Mouse (Mus musculus) forebrain, embryonic 11.5 days (tissue): ENCODE results near the gene Gm28539. TPM values are rescaled to one million over a fixed set of nuclear protein-coding genes. Genes with fewer than 3 reads are reported as not detected.
"Not testable (repeated sequence)": the region's sequence is repeated elsewhere in the genome, so short reads cannot be mapped to it uniquely, and the experiment has no call there.

Experiments used
- ATAC-seq: fragments of 200-750 bp; cut with Nextera tagmentation; replicated peaks from 2 replicates; pipeline ENCODE4 v1.8.0; 2017; ENCODE audit warnings: moderate TSS enrichment; ENCODE audit not compliant: low FRiP score
- DNase-seq: peaks from one replicate; pipeline ENCODE4 v3.0.0-alpha.2; 2017; ENCODE audit warnings: low spot score
- H3K27ac ChIP-seq: fragments of 300-500 bp; sonication (generic); 2 replicates; pipeline ENCODE4 v1.5.1; 2014; ENCODE audit warnings: low read depth, low read length
- H3K27me3 ChIP-seq: fragments of 300-500 bp; sonication (generic); 2 replicates; pipeline ENCODE4 v1.6.1; 2014; ENCODE audit warnings: mild to moderate bottlenecking, low read length, mixed read lengths; ENCODE audit not compliant: control insufficient read depth, insufficient read depth
- H3K36me3 ChIP-seq: fragments of 300-500 bp; sonication (generic); 2 replicates; pipeline ENCODE4 v1.6.1; 2014; ENCODE audit warnings: mild to moderate bottlenecking, low read length, moderate library complexity, mixed read lengths; ENCODE audit not compliant: control insufficient read depth, insufficient read depth
- H3K4me1 ChIP-seq: fragments of 300-500 bp; sonication (generic); replicated peaks from 2 replicates; pipeline ENCODE4 v1.6.1; 2014; ENCODE audit warnings: low read length, mixed read lengths; ENCODE audit not compliant: control insufficient read depth, insufficient read depth
- H3K4me2 ChIP-seq: fragments of 300-500 bp; sonication (generic); 2 replicates; pipeline ENCODE4 v1.6.1; 2014; ENCODE audit warnings: low read depth, mild to moderate bottlenecking, low read length, moderate library complexity, mixed read lengths; ENCODE audit not compliant: severe bottlenecking
- H3K4me3 ChIP-seq: fragments of 300-500 bp; sonication (generic); 2 replicates; pipeline ENCODE4 v1.5.1; 2014; ENCODE audit warnings: low read depth, low read length
- H3K9ac ChIP-seq: fragments of 300-500 bp; sonication (generic); 2 replicates; pipeline ENCODE4 v1.6.1; 2014; ENCODE audit warnings: low read length
- H3K9me3 ChIP-seq: fragments of 300-500 bp; sonication (generic); 2 replicates; pipeline ENCODE4 v1.6.1; 2016; ENCODE audit warnings: low read length, mixed read lengths; ENCODE audit not compliant: control insufficient read depth
- WGBS: fragments of 180-500 bp; shearing (Covaris S2); extraction: QIAGEN DNeasy Blood & Tissue Kit; methylation state at CpG from one replicate; pipeline ENCODE4 v1.1.7; 2014; 5-methylcytosine and 5-hydroxymethylcytosine counted together
- polyA plus RNA-seq: library from polyadenylated mRNA; unstranded; fragments of >200 nt; fragmentation: Nextera tagmentation; extraction: Ambion mirVana; gene quantifications from 2 replicates; pipeline ENCODE4 v1.2.1, GENCODE M21; 2014

The Gm28539 gene
- polyA plus RNA-seq, 1 experiment from 2014 or later = not detected

GRCm38 (mm10) chr16:18963486-18963885 is 127.1 kb downstream of the Gm28539 start:
- Histone ChIP-seq H3K9me3 (peaks cover 6% of the 10 kb centered on the region), H3K36me3 (peaks cover 31% of the 10 kb centered on the region), H3K9ac (no peak overlapping the region), H3K4me3 (no peak overlapping the region), H3K4me2 (no peak overlapping the region), H3K27ac (no peak overlapping the region), H3K27me3 (no peaks in the 10 kb centered on the region), H3K4me1 (no peaks in the 10 kb centered on the region)
- ATAC-seq = no peak
- no peak for DNase-seq

- Histone ChIP-seq H3K9me3 (no peaks in the 10 kb centered on the region), H3K4me3 (no peak overlapping the region), H3K36me3 (peaks cover 12% of the 10 kb centered on the region; the same call in 1 of the 2 replicates), H3K4me1 (no peaks in the 10 kb centered on the region), H3K27ac (no peak overlapping the region), H3K27me3 (no peaks in the 10 kb centered on the region), H3K9ac (no peak overlapping the region), H3K4me2 (no peak overlapping the region)
- ATAC-seq (no peak), DNase-seq (no peak)
- WGBS = 94% methylated on average over 9 of the region's 9 CpGs
Observed at GRCm38 (mm10) chr16:18969420-18970128, 133.2 kb downstream of the Gm28539 start.

GRCm38 (mm10) chr16:18970837-18971236 is 134.5 kb downstream of the Gm28539 start:
- Histone ChIP-seq H3K9ac (no peak overlapping the region), H3K27ac (no peak overlapping the region), H3K4me1 (no peaks in the 10 kb centered on the region), H3K4me3 (no peak overlapping the region), H3K36me3 (peaks cover 6% of the 10 kb centered on the region; the same call in 1 of the 2 replicates), H3K27me3 (no peaks in the 10 kb centered on the region), H3K9me3 (no peaks in the 10 kb centered on the region; the same call in 1 of the 2 replicates), H3K4me2 (no peak overlapping the region)
- no peak for DNase-seq
- no peak for ATAC-seq
- 91% methylated on average over 3 of the region's 3 CpGs for WGBS

GRCm38 (mm10) chr16:18975665-18976064 is 139.3 kb downstream of the Gm28539 start:
- H3K4me1 ChIP-seq, H3K36me3 ChIP-seq, ATAC-seq, H3K9me3 ChIP-seq, H3K27me3 ChIP-seq, H3K9ac ChIP-seq, H3K4me2 ChIP-seq, H3K4me3 ChIP-seq, DNase-seq, H3K27ac ChIP-seq: not testable (repeated sequence)
- 82% methylated on average over 23 of the region's 23 CpGs for WGBS

- H3K36me3 ChIP-seq = no peaks in the 10 kb centered on the region; the same call in 1 of the 2 replicates
- no peak overlapping the region for H3K4me3 ChIP-seq
- no peak overlapping the region for H3K9ac ChIP-seq
- no peaks in the 10 kb centered on the region for H3K4me1 ChIP-seq
- DNase-seq = no peak
- H3K27me3 ChIP-seq = no peaks in the 10 kb centered on the region
- ATAC-seq = no peak; the same call in 1 of the 2 replicates
- no peak overlapping the region for H3K27ac ChIP-seq
- no peak overlapping the region for H3K4me2 ChIP-seq
- no peaks in the 10 kb centered on the region; the same call in 1 of the 2 replicates for H3K9me3 ChIP-seq
- WGBS = 81% methylated on average over 22 of the region's 23 CpGs
Observed at GRCm38 (mm10) chr16:18976315-18976714, 139.9 kb downstream of the Gm28539 start.

- H3K36me3 ChIP-seq = no peaks in the 10 kb centered on the region
- H3K9me3 ChIP-seq = no peaks in the 10 kb centered on the region
- ATAC-seq = no peak
- no peak overlapping the region for H3K4me3 ChIP-seq
- H3K27me3 ChIP-seq = no peaks in the 10 kb centered on the region
- DNase-seq = no peak
- H3K27ac ChIP-seq = no peak overlapping the region
- H3K4me2 ChIP-seq = no peak overlapping the region
- WGBS = 92% methylated on average over 3 of the region's 3 CpGs
- no peak overlapping the region for H3K9ac ChIP-seq
- H3K4me1 ChIP-seq = no peaks in the 10 kb centered on the region
Observed at GRCm38 (mm10) chr16:18986381-18986780, 150.0 kb downstream of the Gm28539 start.

- Histone ChIP-seq H3K27ac (no peak overlapping the region), H3K4me3 (no peak overlapping the region), H3K4me2 (no peak overlapping the region), H3K9ac (no peak overlapping the region), H3K36me3 (no peaks in the 10 kb centered on the region), H3K27me3 (no peaks in the 10 kb centered on the region), H3K9me3 (no peaks in the 10 kb centered on the region), H3K4me1 (no peaks in the 10 kb centered on the region)
- no peak for ATAC-seq
- DNase-seq = no peak
- WGBS = 94% methylated on average over 5 of the region's 5 CpGs
Observed at GRCm38 (mm10) chr16:18986860-18987259, 150.5 kb downstream of the Gm28539 start.

- H3K4me3 ChIP-seq, H3K9me3 ChIP-seq, H3K9ac ChIP-seq, H3K4me1 ChIP-seq, H3K27ac ChIP-seq, H3K27me3 ChIP-seq, H3K36me3 ChIP-seq, H3K4me2 ChIP-seq: not testable (repeated sequence)
- DNase-seq (peak; percentile 49), ATAC-seq (0 out of 2 replicates have a peak, but pooled peaks have one; percentile 44)
- WGBS = 51% methylated on average over 2 of the region's 2 CpGs
Observed at GRCm38 (mm10) chr16:19002610-19003389, 166.4 kb downstream of the Gm28539 start.
